Mouse (Mus musculus): ENCODE measurements around the gene Pex14. TPM values are rescaled to one million over a fixed set of nuclear protein-coding genes. Genes with fewer than 3 reads are reported as not detected.

Pex14 gene
- total and polyA plus RNA-seq, 3 experiments: 20.1 to 23.7 (median 21.2) TPM

DNA sequence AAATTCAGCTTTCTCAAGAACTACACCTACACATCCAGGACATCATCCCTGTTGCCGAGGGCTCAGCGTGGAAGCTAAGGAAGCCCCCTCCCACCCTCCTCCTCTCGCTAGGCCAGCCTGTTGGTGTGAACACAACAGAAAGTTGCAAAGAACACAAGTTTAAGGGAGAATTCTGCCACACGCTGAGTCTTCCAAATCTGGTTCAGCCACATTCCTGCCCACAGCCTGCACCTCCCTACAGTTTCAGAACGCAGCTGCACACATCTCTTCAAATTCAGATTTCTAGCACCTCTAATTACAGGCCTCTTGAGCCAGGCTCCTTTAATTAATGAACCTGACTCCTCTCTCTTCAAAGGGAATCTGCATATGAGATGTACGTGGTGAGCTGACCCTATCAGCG lies 41.4 kb downstream of the Pex14 start:
- H3K4me3 ChIP-seq: no peak overlapping the region
- intact Hi-C loops (cut with DNase I): no loop called here
- H3K27ac ChIP-seq: no peak overlapping the region
- H3K36me3 ChIP-seq (ENCODE audit: control insufficient read depth, insufficient read depth, low read length): no peaks in the 10 kb centered on the region
- H3K4me1 ChIP-seq (ENCODE audit: control insufficient read depth, insufficient read depth, low read length): no peaks in the 10 kb centered on the region
- H3K79me2 ChIP-seq (replicated peaks; ENCODE audit: control insufficient read depth, insufficient read depth, low read length): no peaks in the 10 kb centered on the region; the same call in 1 of the 2 replicates
- no peak for TF ChIP-seq POLR2A (IDR thresholded peaks at IDR 0.05; ENCODE audit: insufficient read depth, low read depth, low read length)
- TF ChIP-seq CTCF (IDR thresholded peaks at IDR 0.05): no peak
- TF ChIP-seq EP300 (IDR thresholded peaks at IDR 0.05; ENCODE audit: insufficient read depth, low read depth, low read length): no peak
- 87% methylated on average over 7 of the region's 7 CpGs for WGBS
- H3K27me3 ChIP-seq (ENCODE audit: control insufficient read depth, insufficient read depth, low read length): no peaks in the 10 kb centered on the region
- no peak for DNase-seq
- H3K9ac ChIP-seq (ENCODE audit: low read depth, low read length): no peak overlapping the region

DNA sequence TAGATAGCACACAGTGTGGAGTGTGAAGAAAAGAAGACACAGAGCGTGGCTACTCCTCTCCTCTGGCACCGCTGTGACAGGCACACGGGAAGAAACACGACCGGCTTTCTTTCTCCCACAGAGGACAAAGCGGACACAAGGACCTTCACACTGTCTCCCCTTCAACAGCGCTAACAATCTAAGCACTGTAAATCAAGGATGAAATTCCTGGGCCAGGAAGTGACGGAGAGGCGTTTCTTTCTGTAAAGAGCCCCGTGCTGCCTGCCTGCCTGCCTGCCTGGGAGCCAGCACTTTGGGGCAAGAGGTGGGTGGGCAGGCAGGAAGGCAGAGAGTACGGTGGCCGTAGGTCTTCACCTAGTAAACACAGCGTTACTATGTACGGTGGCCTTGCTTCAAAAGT lies 42.2 kb downstream of the Pex14 start:
- DNase-seq: no peak
- H3K36me3 ChIP-seq (ENCODE audit: control insufficient read depth, insufficient read depth, low read length): no peaks in the 10 kb centered on the region
- intact Hi-C loops (cut with DNase I): no loop called here
- no peak overlapping the region for H3K4me3 ChIP-seq
- H3K27me3 ChIP-seq (ENCODE audit: control insufficient read depth, insufficient read depth, low read length): no peaks in the 10 kb centered on the region
- H3K4me1 ChIP-seq (ENCODE audit: control insufficient read depth, insufficient read depth, low read length): no peaks in the 10 kb centered on the region
- no peak for TF ChIP-seq EP300 (IDR thresholded peaks at IDR 0.05; ENCODE audit: insufficient read depth, low read depth, low read length)
- TF ChIP-seq POLR2A (IDR thresholded peaks at IDR 0.05; ENCODE audit: insufficient read depth, low read depth, low read length): no peak
- TF ChIP-seq CTCF (IDR thresholded peaks at IDR 0.05): no peak
- no peak overlapping the region for H3K9ac ChIP-seq (ENCODE audit: low read depth, low read length)
- H3K27ac ChIP-seq: no peak overlapping the region
- 49% methylated on average over 14 of the region's 14 CpGs for WGBS
- H3K79me2 ChIP-seq (replicated peaks; ENCODE audit: control insufficient read depth, insufficient read depth, low read length): no peaks in the 10 kb centered on the region; the same call in 1 of the 2 replicates

DNA sequence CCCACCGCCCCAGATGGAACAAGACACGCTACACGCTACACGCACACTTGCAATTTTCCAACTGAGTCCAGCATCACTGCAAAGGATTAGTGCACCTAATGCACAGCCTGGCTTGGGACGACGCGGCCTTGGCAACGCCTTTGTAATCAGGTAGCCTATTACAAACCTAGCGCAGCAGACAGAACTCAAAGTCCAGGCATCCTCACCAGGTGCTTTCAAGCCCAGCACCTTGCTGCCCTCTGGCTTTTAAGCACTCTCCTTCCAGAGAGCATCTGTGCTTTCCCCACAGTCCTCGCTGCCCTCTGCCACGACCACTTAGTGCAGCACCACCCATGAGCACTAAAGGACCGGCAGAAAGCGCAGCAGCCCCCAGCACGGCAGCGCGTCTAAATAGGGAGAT lies 42.7 kb downstream of the Pex14 start:
- no peak for DNase-seq
- Histone ChIP-seq H3K9ac (ENCODE audit: low read depth, low read length) (no peak overlapping the region), H3K36me3 (ENCODE audit: control insufficient read depth, insufficient read depth, low read length) (no peaks in the 10 kb centered on the region), H3K27me3 (ENCODE audit: control insufficient read depth, insufficient read depth, low read length) (no peaks in the 10 kb centered on the region), H3K4me3 (no peak overlapping the region), H3K27ac (no peak overlapping the region), H3K79me2 (replicated peaks; ENCODE audit: control insufficient read depth, insufficient read depth, low read length) (no peaks in the 10 kb centered on the region), H3K4me1 (ENCODE audit: control insufficient read depth, insufficient read depth, low read length) (no peaks in the 10 kb centered on the region)
- intact Hi-C loops (cut with DNase I): no loop called here
- WGBS: 81% methylated on average over 16 of the region's 16 CpGs
- TF ChIP-seq CTCF (IDR thresholded peaks at IDR 0.05): no peak
- no peak for TF ChIP-seq POLR2A (IDR thresholded peaks at IDR 0.05; ENCODE audit: insufficient read depth, low read depth, low read length)
- no peak for TF ChIP-seq EP300 (IDR thresholded peaks at IDR 0.05; ENCODE audit: insufficient read depth, low read depth, low read length)

DNA sequence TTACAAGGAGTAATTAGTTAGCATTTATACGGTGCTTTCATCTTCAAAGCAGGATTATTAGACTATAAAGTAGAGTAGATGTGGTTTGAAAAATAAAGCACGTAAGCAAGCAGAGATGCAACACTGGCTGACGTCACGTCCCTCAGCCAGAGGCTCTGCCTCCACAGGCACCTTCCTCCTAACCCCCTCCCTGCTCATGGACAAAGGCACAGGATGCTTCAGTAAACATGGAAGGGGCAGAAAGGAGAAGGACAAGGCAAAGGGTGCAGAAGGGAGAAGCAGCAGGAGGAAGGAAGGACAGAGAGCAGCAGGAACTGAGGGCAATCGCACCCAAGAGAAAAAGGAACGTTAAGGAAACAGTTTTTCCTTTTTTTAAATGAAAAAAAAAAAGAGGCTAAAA lies 43.8 kb downstream of the Pex14 start:
- H3K27ac ChIP-seq: no peak overlapping the region
- no peaks in the 10 kb centered on the region for H3K27me3 ChIP-seq (ENCODE audit: control insufficient read depth, insufficient read depth, low read length)
- intact Hi-C loops (cut with DNase I): no loop called here
- H3K4me3 ChIP-seq: no peak overlapping the region
- H3K4me1 ChIP-seq (ENCODE audit: control insufficient read depth, insufficient read depth, low read length): 0 out of 2 replicates have a peak, but pooled peaks cover under 1% of the 10 kb centered on the region
- no peak for TF ChIP-seq POLR2A (IDR thresholded peaks at IDR 0.05; ENCODE audit: insufficient read depth, low read depth, low read length)
- TF ChIP-seq CTCF (IDR thresholded peaks at IDR 0.05): no peak
- TF ChIP-seq EP300 (IDR thresholded peaks at IDR 0.05; ENCODE audit: insufficient read depth, low read depth, low read length): no peak
- H3K9ac ChIP-seq (ENCODE audit: low read depth, low read length): no peak overlapping the region
- DNase-seq: no peak
- no peaks in the 10 kb centered on the region for H3K36me3 ChIP-seq (ENCODE audit: control insufficient read depth, insufficient read depth, low read length)
- WGBS: 63% methylated on average over 6 of the region's 6 CpGs
- no peaks in the 10 kb centered on the region; the same call in 1 of the 2 replicates for H3K79me2 ChIP-seq (replicated peaks; ENCODE audit: control insufficient read depth, insufficient read depth, low read length)

DNA sequence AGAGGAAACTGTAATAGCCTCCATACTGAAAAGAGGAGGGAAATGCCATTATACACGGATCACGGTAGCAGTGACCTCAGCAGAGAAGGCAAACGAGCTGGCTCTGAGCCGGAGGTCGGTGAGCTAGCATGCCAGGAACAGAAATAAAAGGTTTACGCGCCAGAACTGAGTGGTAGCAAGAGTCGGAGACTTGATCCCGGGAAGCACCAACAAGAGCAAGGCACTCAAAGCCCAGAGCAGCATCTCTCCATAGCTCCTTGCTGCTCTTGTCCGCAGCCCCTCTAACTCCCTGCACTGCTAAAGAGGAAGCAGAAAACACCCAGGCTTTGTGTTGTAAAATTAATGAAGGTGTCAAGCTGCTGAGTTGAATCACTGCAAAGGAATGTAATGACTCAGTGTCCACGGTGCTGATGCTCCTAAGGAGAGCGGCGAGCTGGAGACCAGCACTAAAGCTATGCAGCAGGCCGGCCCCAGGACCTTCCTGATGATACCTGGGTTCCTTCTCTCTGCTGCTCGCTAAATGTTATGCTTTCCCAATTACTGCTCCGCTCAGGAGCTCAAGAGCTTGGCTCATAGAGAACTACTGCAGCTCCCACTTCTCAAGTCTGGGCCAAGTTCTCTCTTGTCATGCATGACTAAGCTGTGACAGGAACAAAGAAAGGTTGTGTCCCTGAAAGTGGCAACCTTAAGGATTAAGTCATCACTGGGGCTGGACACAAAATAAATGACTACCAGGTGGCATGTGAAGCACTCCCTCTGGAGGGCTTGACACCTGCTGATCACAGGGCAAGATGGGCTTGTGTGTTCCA lies 50.1 kb downstream of the Pex14 start:
- no peak overlapping the region for H3K9ac ChIP-seq (ENCODE audit: low read depth, low read length)
- peak overlapping the region; percentile 22; the same call in 1 of the 2 replicates for H3K4me3 ChIP-seq
- no peaks in the 10 kb centered on the region; the same call in 1 of the 2 replicates for H3K79me2 ChIP-seq (replicated peaks; ENCODE audit: control insufficient read depth, insufficient read depth, low read length)
- TF ChIP-seq POLR2A (IDR thresholded peaks at IDR 0.05; ENCODE audit: insufficient read depth, low read depth, low read length) (no peak), EP300 (IDR thresholded peaks at IDR 0.05; ENCODE audit: insufficient read depth, low read depth, low read length) (no peak), CTCF (IDR thresholded peaks at IDR 0.05) (no peak)
- no peaks in the 10 kb centered on the region for H3K27me3 ChIP-seq (ENCODE audit: control insufficient read depth, insufficient read depth, low read length)
- H3K36me3 ChIP-seq (ENCODE audit: control insufficient read depth, insufficient read depth, low read length): no peaks in the 10 kb centered on the region
- intact Hi-C loops (cut with DNase I): loop anchor here (5.0 kb wide), 3 partner anchors 82 to 247 kb away; partner anchors contain the start of gene Casz1
- DNase-seq: peak; percentile 49 to 53
- 9% methylated on average over 16 of the region's 16 CpGs for WGBS
- H3K4me1 ChIP-seq (ENCODE audit: control insufficient read depth, insufficient read depth, low read length): peaks cover 11% of the 10 kb centered on the region
- H3K27ac ChIP-seq: no peak overlapping the region; the same call in 1 of the 2 replicates

Data from heart, adult 2 months (tissue).